Mouse (Mus musculus) E14TG2a.4 (cell line): Measurements from ENCODE around the gene Med20.

Experiments used
- CTCF ChIP-seq: conservative IDR thresholded peaks from 2 replicates; pipeline ENCODE4 v1.5.1; 2014; ENCODE audit warnings: low read length
- NANOG ChIP-seq: IDR thresholded peaks from 2 replicates; pipeline ENCODE4 v1.6.1; 2014; ENCODE audit warnings: borderline replicate concordance, low read length, mixed read lengths
- POU5F1 ChIP-seq: IDR thresholded peaks from 2 replicates; pipeline ENCODE4 v1.6.1; 2014; ENCODE audit warnings: low read length, borderline replicate concordance

DNA sequence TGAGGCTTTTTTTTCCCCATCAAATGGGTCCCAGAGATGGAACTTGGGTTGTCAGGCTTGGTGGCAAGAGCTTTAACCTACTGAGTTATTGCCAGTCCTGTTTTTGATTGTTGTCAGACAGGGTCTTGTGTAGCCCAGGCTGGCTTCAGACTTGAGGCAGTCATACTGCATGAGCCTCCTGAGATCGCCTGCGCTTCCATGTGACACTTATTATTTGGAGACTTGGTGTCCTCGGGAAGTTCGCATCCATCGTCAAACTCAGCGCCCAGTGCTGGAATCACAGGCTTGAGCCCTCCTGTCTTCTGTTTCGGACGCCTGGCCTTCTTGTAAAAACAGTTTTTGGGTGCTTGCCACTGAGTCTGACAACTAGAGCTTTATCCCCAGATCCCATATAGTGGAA is 4.7 kb downstream of the Med20 start:
- TF ChIP-seq CTCF (no peak), POU5F1 (no peak), NANOG (no peak)
